Mouse (Mus musculus) monocyte, adult 5-6 weeks (primary cell): ENCODE data around the gene Wdr18. TPM values are rescaled to one million over a fixed set of nuclear protein-coding genes. Genes with fewer than 3 reads are reported as not detected.

Experiments used
- ATAC-seq: fragments of 153-309, 156-312 bp; replicated peaks from 2 replicates; pipeline ENCODE4 v1.8.0; 2017; ENCODE audit warnings: mild to moderate bottlenecking; ENCODE audit not compliant: low TSS enrichment, insufficient number of reproducible peaks, severe bottlenecking, poor library complexity, low FRiP score
- total RNA-seq: library from RNA; stranded (forward); fragments of 200-1000, 200-491, 200-594 nt; gene quantifications from 3 replicates; pipeline ENCODE4 v1.2.3, GENCODE M21; 2017

The Wdr18 gene
- total RNA-seq, 1 experiment from 2014 or later = 14.2 TPM

- ATAC-seq = no peak
Measured at GRCm38 (mm10) chr10:79970415-79971182, 10.6 kb downstream of the Wdr18 start, which contains the start of gene Grin3b. Gene Grin3b (plus strand): TSS chr10:79970715.

DNA sequence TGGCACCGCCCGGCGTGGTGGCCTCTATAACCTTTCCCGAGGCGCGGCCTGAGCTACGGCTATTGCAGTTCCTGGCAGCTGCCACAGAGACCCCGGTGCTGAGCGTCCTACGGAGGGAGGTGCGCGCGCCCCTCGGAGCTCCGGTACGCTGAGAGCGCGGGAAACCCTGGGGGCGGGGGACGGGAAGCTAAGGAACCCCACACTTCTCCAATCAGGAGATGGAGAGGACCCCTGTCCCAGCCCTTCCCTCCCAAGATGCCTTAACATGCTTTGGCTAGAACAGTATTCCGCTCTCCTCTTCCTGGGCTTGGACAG is 11.2 kb downstream of the Wdr18 start:
- no peak for ATAC-seq

GRCm38 (mm10) chr10:79972831-79973230 is 12.9 kb downstream of the Wdr18 start:
- ATAC-seq = no peak

DNA sequence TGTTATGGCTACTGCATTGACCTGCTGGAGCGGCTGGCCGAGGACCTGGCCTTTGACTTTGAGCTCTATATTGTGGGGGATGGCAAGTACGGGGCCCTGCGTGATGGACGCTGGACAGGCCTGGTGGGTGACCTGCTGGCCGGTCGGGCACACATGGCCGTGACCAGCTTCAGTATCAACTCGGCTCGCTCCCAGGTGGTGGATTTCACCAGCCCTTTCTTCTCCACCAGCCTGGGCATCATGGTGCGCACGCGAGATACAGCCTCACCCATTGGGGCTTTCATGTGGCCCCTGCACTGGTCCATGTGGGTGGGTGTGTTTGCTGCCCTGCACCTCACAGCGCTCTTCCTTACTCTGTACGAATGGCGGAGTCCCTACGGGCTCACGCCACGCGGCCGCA is 14.1 kb downstream of the Wdr18 start:
- no peak for ATAC-seq

DNA sequence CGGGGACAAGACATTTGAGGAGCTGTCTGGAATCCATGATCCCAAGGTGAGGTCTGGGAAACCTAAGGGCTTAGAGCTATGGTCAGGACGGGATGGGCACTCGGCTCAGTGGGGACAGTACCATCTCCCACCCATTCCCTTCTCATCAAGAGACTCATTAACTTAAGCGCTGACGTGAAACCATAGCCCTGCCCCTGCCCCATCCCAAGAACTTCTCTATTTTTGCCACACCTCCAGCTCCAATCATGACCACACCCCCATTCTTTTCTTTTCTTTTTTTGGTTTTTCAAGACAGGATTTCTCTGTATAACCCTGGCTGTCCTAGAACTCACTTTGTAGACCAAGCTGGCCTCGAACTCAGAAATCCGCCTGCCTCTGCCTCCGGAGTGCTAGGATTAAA is 14.7 kb downstream of the Wdr18 start:
- no peak for ATAC-seq

DNA sequence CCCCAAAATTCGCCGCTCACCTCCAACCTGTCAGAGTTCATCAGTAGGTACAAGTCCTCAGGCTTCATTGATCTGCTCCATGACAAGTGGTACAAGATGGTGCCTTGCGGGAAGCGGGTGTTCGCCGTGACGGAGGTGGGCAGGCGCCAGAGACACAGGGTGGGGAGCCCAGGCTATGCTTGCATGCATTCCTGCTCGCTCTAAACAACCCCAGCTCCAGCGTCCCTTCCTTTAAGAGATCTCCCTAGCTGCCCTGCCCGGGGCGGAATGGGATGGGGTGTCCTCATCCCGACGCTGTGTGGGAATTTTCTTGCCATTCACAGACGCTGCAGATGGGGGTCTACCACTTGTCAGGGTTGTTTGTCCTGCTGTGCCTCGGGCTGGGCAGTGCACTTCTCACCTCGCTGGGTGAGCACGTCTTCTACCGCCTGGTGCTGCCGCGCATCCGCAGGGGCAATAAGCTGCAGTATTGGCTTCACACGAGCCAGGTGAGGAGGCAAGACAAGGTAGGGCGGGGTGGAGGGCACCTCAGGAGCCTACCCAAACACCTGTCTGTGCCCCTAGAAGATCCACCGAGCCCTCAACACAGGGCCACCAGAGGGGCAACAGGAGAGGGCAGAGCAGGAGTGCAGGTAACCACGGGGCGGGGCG is 16.2 kb downstream of the Wdr18 start:
- ATAC-seq = no peak

DNA sequence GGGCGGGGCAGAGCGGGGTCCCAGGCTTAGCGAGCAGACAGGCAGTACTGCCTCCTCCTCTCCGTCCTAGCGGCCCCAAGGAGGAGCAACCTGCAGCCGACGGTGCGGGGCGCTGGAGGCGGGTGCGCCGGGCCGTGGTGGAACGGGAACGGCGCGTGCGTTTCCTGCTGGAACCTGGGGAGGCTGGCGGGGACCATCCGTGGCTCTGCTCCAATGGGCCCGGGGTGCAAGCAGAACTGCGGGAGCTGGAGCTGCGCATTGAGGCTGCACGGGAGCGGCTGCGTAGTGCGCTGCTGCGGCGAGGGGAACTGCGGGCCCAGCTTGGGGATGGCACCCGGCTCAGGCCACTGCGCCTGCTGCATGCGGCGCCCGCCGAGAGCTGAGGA is 16.8 kb downstream of the Wdr18 start:
- ATAC-seq = no peak

- ATAC-seq = no peak
Measured at GRCm38 (mm10) chr10:79977324-79977723, 17.4 kb downstream of the Wdr18 start.

GRCm38 (mm10) chr10:79978061-79978460 is 18.1 kb downstream of the Wdr18 start:
- ATAC-seq = no peak

DNA sequence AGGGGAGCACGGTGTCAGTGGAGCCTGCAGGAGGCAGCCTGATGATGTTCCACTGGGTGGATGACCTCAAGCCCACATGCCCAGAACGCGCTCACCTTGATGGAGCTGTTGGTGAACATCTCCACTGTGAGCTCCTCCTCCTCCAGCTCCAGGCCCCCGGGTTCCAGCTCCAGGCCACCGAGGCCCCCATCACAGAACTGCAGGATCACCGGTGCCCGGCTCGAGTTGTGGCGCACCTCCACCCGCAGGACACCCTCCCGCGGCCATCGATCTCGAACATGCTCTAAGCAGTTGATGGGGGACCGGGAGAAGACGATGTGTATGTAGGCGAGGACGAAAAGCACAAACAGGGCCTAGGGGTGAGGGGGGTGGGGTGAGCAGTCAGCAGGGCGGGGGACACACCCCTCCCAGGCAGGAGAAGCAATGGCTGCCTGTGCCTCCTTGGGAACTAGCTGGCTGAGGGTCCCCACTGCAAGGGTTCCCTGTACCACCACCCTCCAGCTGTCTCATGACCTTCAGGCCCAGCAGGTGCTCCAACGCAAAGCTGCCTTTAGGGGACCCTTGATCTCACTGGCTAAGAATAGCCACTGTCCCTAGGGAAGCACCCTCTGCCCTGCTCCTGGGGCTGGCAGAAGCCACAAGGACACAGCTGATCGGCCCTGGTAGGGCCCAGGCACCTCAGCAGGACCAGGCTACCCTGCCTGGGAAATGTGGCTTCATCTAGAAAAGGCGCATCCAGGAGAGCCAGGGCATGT is 19.6 kb downstream of the Wdr18 start:
- ATAC-seq = no peak

- ATAC-seq = no peak
Measured at GRCm38 (mm10) chr10:79983205-79983604, 23.3 kb downstream of the Wdr18 start.

GRCm38 (mm10) chr10:79983670-79984069 is 23.7 kb downstream of the Wdr18 start:
- ATAC-seq = 0 out of 2 replicates have a peak, but pooled peaks have one; percentile 4

DNA sequence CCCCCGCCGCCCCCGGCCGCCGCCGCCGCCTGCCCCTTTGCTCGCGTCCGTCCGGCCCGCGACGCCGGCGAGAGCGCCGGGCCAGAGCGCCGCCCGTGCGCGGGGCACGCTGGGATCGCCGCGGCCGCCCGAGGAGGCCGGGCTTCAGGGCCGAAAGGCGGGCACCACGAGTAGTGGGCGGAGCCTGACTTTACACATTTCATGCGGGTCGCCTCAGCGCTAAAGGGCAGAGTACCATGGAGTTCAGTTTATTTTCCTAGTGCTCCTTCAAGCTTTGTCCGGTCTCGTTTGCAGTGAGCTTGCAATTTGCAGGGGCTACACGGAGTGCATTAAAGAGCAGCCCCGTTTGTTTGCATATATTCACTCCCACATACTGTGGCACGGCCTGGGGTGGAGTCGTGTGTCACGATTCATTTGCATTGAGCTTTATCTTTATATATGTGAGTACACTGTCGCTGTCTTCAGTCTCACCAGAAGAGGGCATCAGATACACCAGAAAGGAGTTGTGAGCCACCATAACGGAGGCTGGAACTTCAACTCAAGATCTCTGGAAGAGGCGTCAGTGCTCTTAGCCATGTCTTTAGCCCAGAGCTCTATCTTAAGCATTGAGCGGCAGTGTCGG is 24.4 kb downstream of the Wdr18 start, which contains the start of gene Tmem259:
Gene Tmem259, minus strand, starts transcription at position 136 of the 622 bp plus-strand sequence.
- peak; percentile 21 for ATAC-seq

DNA sequence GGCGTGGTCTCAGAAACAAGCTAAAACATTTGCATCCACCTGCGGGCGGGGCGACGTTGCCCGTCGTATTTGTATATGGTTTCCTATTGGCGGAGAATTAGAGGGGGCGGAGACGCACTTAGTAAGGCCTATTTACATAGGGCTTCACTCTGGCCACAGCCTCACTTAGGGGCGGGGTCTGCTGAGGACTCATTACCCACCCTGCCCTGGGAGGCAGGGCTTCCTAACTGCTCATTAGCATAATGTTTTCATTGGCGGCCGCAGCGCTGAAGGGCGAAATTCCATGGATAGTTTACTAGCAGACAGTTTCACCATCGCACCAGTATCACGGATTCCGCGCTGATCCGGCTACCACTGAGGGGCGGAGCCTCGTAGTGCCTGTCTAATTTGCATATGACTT is 24.9 kb downstream of the Wdr18 start:
- ATAC-seq = peak; percentile 61

DNA sequence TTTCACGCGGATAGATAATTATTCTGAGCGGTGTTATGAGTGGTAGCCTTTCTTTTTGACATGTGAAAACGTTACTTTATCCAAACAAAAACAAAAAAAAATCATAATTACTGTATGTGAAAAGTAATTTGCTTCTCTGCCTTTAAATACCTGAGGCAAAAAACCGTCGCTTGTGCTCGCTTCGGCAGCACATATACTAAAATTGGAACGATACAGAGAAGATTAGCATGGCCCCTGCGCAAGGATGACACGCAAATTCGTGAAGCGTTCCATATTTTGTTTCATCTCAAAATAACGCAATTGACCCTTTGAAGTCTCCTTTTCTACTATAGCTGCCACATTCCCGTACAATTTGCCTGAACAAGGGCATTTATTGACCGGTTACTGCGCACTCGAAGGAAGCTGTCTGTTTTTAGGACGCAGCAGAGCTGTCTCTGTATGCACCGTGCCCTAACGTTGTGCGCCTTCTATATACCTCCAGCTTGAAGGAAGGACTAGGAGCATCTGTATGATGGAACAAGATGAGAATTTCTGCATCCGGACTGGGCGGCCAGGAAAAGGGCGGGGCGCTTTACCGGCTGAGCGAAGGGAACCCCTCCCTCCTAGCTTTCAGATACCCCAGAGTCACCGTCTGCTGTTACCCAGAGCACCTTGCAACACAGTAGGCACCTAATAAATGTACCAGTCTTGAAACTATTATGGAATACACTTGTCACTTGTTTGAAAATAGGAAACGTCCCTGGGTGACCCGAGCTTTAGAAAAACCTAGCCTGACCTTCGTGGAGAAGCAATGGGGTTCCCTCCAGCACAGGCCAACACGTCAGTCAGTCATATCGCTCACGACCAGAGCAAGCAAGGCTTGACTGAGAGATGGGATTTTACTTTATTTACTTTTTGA is 25.6 kb downstream of the Wdr18 start:
- peak; percentile 2; the same call in 1 of the 2 replicates for ATAC-seq

- no peak for ATAC-seq
Measured at GRCm38 (mm10) chr10:79986232-79986878, 26.4 kb downstream of the Wdr18 start.

DNA sequence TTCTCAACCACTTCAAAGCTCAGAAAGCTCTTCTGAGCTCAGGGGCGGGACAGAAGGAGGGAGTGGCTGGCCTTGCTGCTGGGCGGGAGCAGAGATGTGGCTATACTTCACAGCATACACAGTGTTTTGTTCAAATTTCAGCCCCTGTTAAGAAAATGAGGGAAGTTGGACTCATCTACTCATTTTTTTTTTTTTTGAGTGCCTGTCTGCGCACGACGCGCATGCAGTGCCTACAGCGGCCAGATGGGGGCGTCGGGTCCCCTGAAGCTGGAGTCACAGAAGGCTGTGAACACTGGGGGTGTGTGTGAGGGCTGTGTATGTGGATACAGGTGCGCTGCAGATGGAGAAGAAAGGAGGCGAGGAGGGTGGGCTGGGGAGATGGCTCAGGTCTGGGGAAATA is 27.0 kb downstream of the Wdr18 start:
- peak; percentile 32 for ATAC-seq
